Mouse (Mus musculus) MEL (cell line): ENCODE data around the gene Polr2i. TPM values are rescaled to one million over a fixed set of nuclear protein-coding genes. Genes with fewer than 3 reads are reported as not detected.
"Not testable (repeated sequence)": the region's sequence is repeated elsewhere in the genome, so short reads cannot be mapped to it uniquely, and the experiment has no call there.

ENCODE experiments used
- DNase-seq: peaks from one replicate; pipeline ENCODE4 v3.0.0; 2011; ENCODE audit warnings: low read depth, low spot score
- H3K27ac ChIP-seq: 2 replicates; pipeline ENCODE4 v1.5.1; 2012; ENCODE audit warnings: low read depth, mild to moderate bottlenecking, control low read depth, low read length, moderate library complexity; ENCODE audit not compliant: control insufficient read depth
- H3K27me3 ChIP-seq, 2 experiments: fragments of 150-350 bp in 1 of 2; sonication (generic) in 1 of 2; 2 replicates each; pipeline ENCODE4 v1.6.1; 2012; ENCODE audit warnings: low read length in 2 of 2, mild to moderate bottlenecking in 2 of 2, improper control_type of control experiment in 1 of 2, moderate library complexity in 1 of 2; ENCODE audit not compliant: insufficient read depth in 2 of 2, control insufficient read depth in 1 of 2
- H3K36me3 ChIP-seq, 2 experiments: 2 replicates each; pipeline ENCODE4 v1.6.1; 2012 to 2014; ENCODE audit warnings: low read length in 2 of 2, improper control_type of control experiment in 1 of 2, inconsistent platforms in 1 of 2, mild to moderate bottlenecking in 1 of 2; ENCODE audit not compliant: insufficient read depth in 2 of 2, control insufficient read depth in 1 of 2
- H3K4me1 ChIP-seq, 2 experiments: fragments of 150-350 bp in 1 of 2; sonication (generic) in 1 of 2; 2 replicates each; pipeline ENCODE4 v1.6.1; 2012; ENCODE audit warnings: low read length in 2 of 2, improper control_type of control experiment in 1 of 2, mild to moderate bottlenecking in 1 of 2; ENCODE audit not compliant: insufficient read depth in 2 of 2, control insufficient read depth in 1 of 2
- H3K4me3 ChIP-seq, 2 experiments: fragments of 150-350 bp in 1 of 2; sonication (generic) in 1 of 2; 2 replicates each; pipeline ENCODE4 v1.5.1; 2012; ENCODE audit warnings: low read depth in 2 of 2, low read length in 2 of 2, mild to moderate bottlenecking in 2 of 2, moderate library complexity in 2 of 2, control low read depth in 1 of 2, improper control_type of control experiment in 1 of 2; ENCODE audit not compliant: control insufficient read depth in 1 of 2, insufficient read depth in 1 of 2
- H3K79me2 ChIP-seq: 2 replicates; pipeline ENCODE4 v1.6.1; 2012; ENCODE audit warnings: mild to moderate bottlenecking, low read length, moderate library complexity; ENCODE audit not compliant: control insufficient read depth, poor library complexity, insufficient read depth
- H3K9ac ChIP-seq: 2 replicates; pipeline ENCODE4 v1.6.1; 2012; ENCODE audit warnings: low read depth, mild to moderate bottlenecking, control low read depth, low read length, moderate library complexity; ENCODE audit not compliant: control insufficient read depth, poor library complexity, severe bottlenecking
- H3K9me3 ChIP-seq: fragments of 150-350 bp; sonication (generic); replicated peaks from 2 replicates; pipeline ENCODE4 v1.6.1; 2012; ENCODE audit warnings: mild to moderate bottlenecking, low read length, improper control_type of control experiment, moderate library complexity; ENCODE audit not compliant: insufficient read depth
- BHLHE40 ChIP-seq: IDR thresholded peaks from 2 replicates; pipeline ENCODE4 v1.6.1; 2012; ENCODE audit warnings: low read depth, mild to moderate bottlenecking, inconsistent platforms, low read length, improper control_type of control experiment, borderline replicate concordance
- CHD1 ChIP-seq: IDR thresholded peaks from 2 replicates; pipeline ENCODE4 v1.6.1; 2012; ENCODE audit warnings: low read depth, mild to moderate bottlenecking, inconsistent platforms, low read length, improper control_type of control experiment
- CHD2 ChIP-seq: IDR thresholded peaks from 2 replicates; pipeline ENCODE4 v1.6.1; 2011; ENCODE audit warnings: low read length, improper control_type of control experiment
- ELF1 ChIP-seq: IDR thresholded peaks from 2 replicates; pipeline ENCODE4 v1.6.1; 2014; ENCODE audit warnings: low read depth, mild to moderate bottlenecking, inconsistent platforms, low read length, improper control_type of control experiment, moderate library complexity
- EP300 ChIP-seq, 2 experiments: IDR thresholded peaks; 2 replicates each; pipeline ENCODE4 v1.6.1; 2011; ENCODE audit warnings: improper control_type of control experiment in 2 of 2, low read length in 2 of 2, low read depth in 1 of 2, mild to moderate bottlenecking in 1 of 2
- ETS1 ChIP-seq: IDR thresholded peaks from 2 replicates; pipeline ENCODE4 v1.6.1; 2012; ENCODE audit warnings: low read depth, mild to moderate bottlenecking, inconsistent platforms, low read length, improper control_type of control experiment, moderate library complexity
- GABPA ChIP-seq: IDR thresholded peaks from 2 replicates; pipeline ENCODE4 v1.6.1; 2012; ENCODE audit warnings: low read depth, mild to moderate bottlenecking, inconsistent platforms, low read length, improper control_type of control experiment, moderate library complexity
- GATA1 ChIP-seq: IDR thresholded peaks from 2 replicates; pipeline ENCODE4 v1.6.1; 2011; ENCODE audit warnings: low read depth, low read length, improper control_type of control experiment
- JUND ChIP-seq: IDR thresholded peaks from 2 replicates; pipeline ENCODE4 v1.6.1; 2011; ENCODE audit warnings: low read depth, mild to moderate bottlenecking, improper control_type of control experiment, low read length
- KAT2A ChIP-seq: conservative IDR thresholded peaks from 2 replicates; pipeline ENCODE4 v1.6.1; 2012; ENCODE audit warnings: low read depth, low read length, improper control_type of control experiment, inconsistent platforms
- MAZ ChIP-seq: IDR thresholded peaks from 2 replicates; pipeline ENCODE4 v1.6.1; 2012; ENCODE audit warnings: low read depth, mild to moderate bottlenecking, inconsistent platforms, low read length, improper control_type of control experiment
- MEF2A ChIP-seq: IDR thresholded peaks from 2 replicates; pipeline ENCODE4 v1.6.1; 2014; ENCODE audit warnings: low read depth, mild to moderate bottlenecking, inconsistent platforms, low read length, improper control_type of control experiment; ENCODE audit not compliant: poor library complexity, insufficient replicate concordance, severe bottlenecking; ENCODE audit errors: extremely low read depth
- MYB ChIP-seq: IDR thresholded peaks from 2 replicates; pipeline ENCODE4 v1.6.1; 2011; ENCODE audit warnings: mild to moderate bottlenecking, low read depth, low read length, improper control_type of control experiment
- NELFE ChIP-seq: IDR thresholded peaks from 2 replicates; pipeline ENCODE4 v1.6.1; 2011; ENCODE audit warnings: low read depth, low read length, improper control_type of control experiment
- POLR2A ChIP-seq, 2 experiments: IDR thresholded peaks; 2 replicates each; pipeline ENCODE4 v1.6.1; 2011 to 2012; ENCODE audit warnings: low read length in 2 of 2, mild to moderate bottlenecking in 2 of 2, control low read depth in 1 of 2, improper control_type of control experiment in 1 of 2, low read depth in 1 of 2, moderate library complexity in 1 of 2; ENCODE audit not compliant: control insufficient read depth in 1 of 2, insufficient read depth in 1 of 2, poor library complexity in 1 of 2
- POLR2AphosphoS5 ChIP-seq: IDR thresholded peaks from 2 replicates; pipeline ENCODE4 v1.6.1; 2012; ENCODE audit warnings: low read depth, borderline replicate concordance, mild to moderate bottlenecking, inconsistent platforms, low read length, moderate library complexity, mixed read lengths
- TAL1 ChIP-seq: IDR thresholded peaks from 2 replicates; pipeline ENCODE4 v1.6.1; 2012; ENCODE audit warnings: mild to moderate bottlenecking, inconsistent platforms, low read length, moderate library complexity, mixed read lengths
- TBP ChIP-seq: IDR thresholded peaks from 2 replicates; pipeline ENCODE4 v1.8.0; 2011; ENCODE audit warnings: low read depth, low read length, improper control_type of control experiment
- USF1 ChIP-seq: IDR thresholded peaks from 2 replicates; pipeline ENCODE4 v1.6.1; 2014; ENCODE audit warnings: low read depth, mild to moderate bottlenecking, inconsistent platforms, low read length, improper control_type of control experiment, moderate library complexity
- USF2 ChIP-seq, 2 experiments: IDR thresholded peaks; 2 replicates each; pipeline ENCODE4 v1.6.1; 2011 to 2012; ENCODE audit warnings: improper control_type of control experiment in 2 of 2, low read length in 2 of 2, borderline replicate concordance in 1 of 2, inconsistent platforms in 1 of 2, low read depth in 1 of 2, mild to moderate bottlenecking in 1 of 2; ENCODE audit not compliant: insufficient read depth in 1 of 2
- ZC3H11A ChIP-seq: IDR thresholded peaks from 2 replicates; pipeline ENCODE4 v1.6.1; 2012; ENCODE audit warnings: low read depth, mild to moderate bottlenecking, inconsistent platforms, low read length, improper control_type of control experiment
- ZKSCAN1 ChIP-seq: IDR thresholded peaks from 2 replicates; pipeline ENCODE4 v1.6.1; 2012; ENCODE audit warnings: low read depth, mild to moderate bottlenecking, inconsistent platforms, low read length, improper control_type of control experiment, moderate library complexity
- ZMIZ1 ChIP-seq: IDR thresholded peaks from 2 replicates; pipeline ENCODE4 v1.6.1; 2012; ENCODE audit warnings: low read depth, mild to moderate bottlenecking, inconsistent platforms, low read length, improper control_type of control experiment, moderate library complexity
- polyA plus RNA-seq, 2 experiments: library from polyadenylated mRNA; stranded (reverse) in 1 of 2; unstranded in 1 of 2; fragments of >175 nt in 1 of 2; fragments of >200 nt in 1 of 2; gene quantifications; 2 replicates each; pipeline versions ENCODE4 v1.2.1 to v1.2.4; 2012; ENCODE audit warnings: low replicate concordance in 2 of 2, low read depth in 1 of 2; ENCODE audit not compliant: insufficient read length in 2 of 2, insufficient read depth in 1 of 2, missing spikeins in 1 of 2
- total RNA-seq: library from RNA; depleted of rRNA; stranded (reverse); fragments of 300-350 nt; gene quantifications from 2 replicates; pipeline ENCODE4 v1.2.3, GENCODE M21; 2012

Polr2i gene
- total and polyA plus RNA-seq, 3 experiments = 118 to 128 TPM; not detected in 1

GRCm38 (mm10) chr7:30234276-30234858 lies 2.6 kb downstream of the Polr2i start (continued):
- TF ChIP-seq TAL1 = no peak
- TF ChIP-seq TBP = no peak

- H3K27me3 ChIP-seq = no peaks in the 10 kb centered on the region
- H3K79me2 ChIP-seq = peaks cover 7% of the 10 kb centered on the region
- peaks cover 0 to 9% of the 10 kb centered on the region in 2 experiments; a peak in 1 of 4 replicates for H3K4me1 ChIP-seq
- no peak overlapping the region for H3K4me3 ChIP-seq
- DNase-seq = no peak
- no peaks in the 10 kb centered on the region for H3K9me3 ChIP-seq
- H3K9ac ChIP-seq = no peak overlapping the region
- H3K27ac ChIP-seq = no peak overlapping the region
- H3K36me3 ChIP-seq = no peaks in the 10 kb centered on the region
- TF ChIP-seq MYB (no peak), EP300 (IDR thresholded peaks at IDR 0.05; ENCODE audit: low read depth in 1 of 2, low read length in 2 of 2) (no peak), TAL1 (no peak), CHD2 (no peak), POLR2AphosphoS5 (no peak), ZKSCAN1 (no peak), GATA1 (no peak), KAT2A (no peak), POLR2A (IDR thresholded peaks at IDR 0.05; ENCODE audit: control insufficient read depth in 1 of 2, insufficient read depth in 1 of 2, low read depth in 1 of 2, low read length in 2 of 2, poor library complexity in 1 of 2) (no peak), CHD1 (no peak), BHLHE40 (no peak), USF2 (IDR thresholded peaks at IDR 0.05; ENCODE audit: borderline replicate concordance in 1 of 2, insufficient read depth in 1 of 2, low read depth in 1 of 2, low read length in 2 of 2) (no peak), MEF2A (no peak), JUND (no peak), MAZ (no peak), GABPA (no peak), TBP (no peak), ELF1 (no peak)
- TF ChIP-seq, all 39 proteins: peak for 0
These were observed 3.3 kb downstream of the Polr2i start for GRCm38 (mm10) chr7:30235091-30235490.

GRCm38 (mm10) chr7:30235625-30236024 lies 3.9 kb downstream of the Polr2i start, which contains the start of gene Ovol3:
Gene Ovol3, minus strand, starts transcription at chr7:30235725.
- H3K79me2 ChIP-seq = peaks cover 7% of the 10 kb centered on the region
- peaks cover 0 to 9% of the 10 kb centered on the region in 2 experiments; a peak in 1 of 4 replicates for H3K4me1 ChIP-seq
- TF ChIP-seq NELFE = no peak
- TF ChIP-seq USF1 = no peak
- no peak for TF ChIP-seq ETS1
- no peak for TF ChIP-seq POLR2AphosphoS5
- TF ChIP-seq KAT2A = no peak
- TF ChIP-seq ZC3H11A = no peak
- no peak for TF ChIP-seq ZMIZ1
- TF ChIP-seq MYB = no peak
- TF ChIP-seq EP300 (IDR thresholded peaks at IDR 0.05; ENCODE audit: low read depth in 1 of 2, low read length in 2 of 2) = no peak
- H3K27me3 ChIP-seq = no peaks in the 10 kb centered on the region
- H3K36me3 ChIP-seq = no peaks in the 10 kb centered on the region
- no peak for DNase-seq
- no peaks in the 10 kb centered on the region for H3K9me3 ChIP-seq
- H3K9ac ChIP-seq = no peak within 1 kb of the TSS
- H3K27ac ChIP-seq = no peak within 1 kb of the TSS
- H3K4me3 ChIP-seq = no peak within 1 kb of the TSS

GRCm38 (mm10) chr7:30237374-30237773 lies 5.6 kb downstream of the Polr2i start:
- not testable (repeated sequence) for H3K4me3 ChIP-seq, H3K9me3 ChIP-seq, H3K9ac ChIP-seq, H3K27me3 ChIP-seq, H3K27ac ChIP-seq, H3K4me1 ChIP-seq, H3K79me2 ChIP-seq, H3K36me3 ChIP-seq, DNase-seq
